Mouse (Mus musculus): Measurements from ENCODE around the gene Brd3. TPM values are rescaled to one million over a fixed set of nuclear protein-coding genes. Genes with fewer than 3 reads are reported as not detected.

The Brd3 gene
- polyA plus RNA-seq, 1 experiment = 33.0 TPM

DNA sequence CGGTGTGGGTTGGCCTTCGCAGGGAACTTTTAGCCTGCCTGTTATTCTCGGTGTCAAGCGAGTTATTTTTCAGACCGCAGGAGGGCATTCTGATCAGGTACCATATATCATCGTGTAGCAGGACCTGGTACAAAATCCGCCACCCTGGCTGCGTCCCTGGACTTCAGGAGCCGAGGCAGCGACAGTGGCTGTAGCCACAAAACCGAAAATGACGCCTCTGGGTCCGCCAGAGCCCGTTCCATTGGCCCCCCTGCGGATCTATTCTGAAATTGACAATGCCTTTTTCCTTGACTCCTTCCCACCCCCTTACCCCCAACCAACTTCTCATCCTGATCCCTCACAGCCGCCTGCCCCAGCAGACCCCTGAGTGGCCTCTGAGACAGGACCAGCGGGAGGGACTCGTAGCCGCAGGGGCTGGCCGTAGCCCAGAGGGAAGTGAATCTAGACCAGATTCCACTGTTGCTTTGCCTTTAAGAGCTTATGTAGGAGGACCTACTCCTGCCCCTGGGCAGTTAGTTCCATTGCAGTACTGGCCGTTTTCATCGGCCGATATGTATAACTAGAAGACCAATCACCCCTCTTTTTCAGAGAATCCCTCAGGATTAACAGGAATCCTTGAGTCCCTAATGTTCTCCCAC lies 11.0 kb downstream of the Brd3 start:
- no peak overlapping the region for H3K4me3 ChIP-seq (replicated peaks; ENCODE audit: control insufficient read depth, low read depth, low read length)
- WGBS = 80% methylated on average over 23 of the region's 23 CpGs
- H3K27ac ChIP-seq (ENCODE audit: control insufficient read depth, insufficient read depth, low read depth, low read length, poor library complexity) = no peak overlapping the region; the same call in 1 of the 2 replicates
- TF ChIP-seq POLR2A (IDR thresholded peaks at IDR 0.05; ENCODE audit: borderline replicate concordance, control insufficient read depth, low read depth, low read length) (no peak), CTCF (IDR thresholded peaks at IDR 0.05; ENCODE audit: control insufficient read depth, insufficient read depth, low read length) (no peak)
- no peaks in the 10 kb centered on the region; the same call in 1 of the 2 replicates for H3K4me1 ChIP-seq (ENCODE audit: control insufficient read depth, insufficient read depth, low read length)

DNA sequence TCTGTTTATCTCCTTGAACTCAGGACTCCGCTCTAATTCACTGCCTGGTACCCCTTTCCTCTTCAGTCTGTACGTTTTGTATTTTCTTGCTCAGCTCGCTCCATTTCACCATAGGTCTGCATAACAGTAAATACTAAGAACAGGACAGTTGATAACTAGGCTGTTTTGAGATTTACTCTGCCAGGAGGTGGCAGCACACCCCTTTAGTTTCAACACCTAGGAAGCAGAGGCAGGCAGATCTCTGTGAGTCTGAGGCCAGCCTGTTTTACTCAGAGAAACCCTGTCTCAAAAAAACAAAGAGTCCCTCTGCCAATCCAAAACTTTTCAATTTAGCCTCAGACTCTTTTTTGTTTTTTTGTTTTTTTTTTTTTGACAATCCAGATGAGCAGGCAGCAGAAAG lies 13.5 kb downstream of the Brd3 start:
- TF ChIP-seq POLR2A (IDR thresholded peaks at IDR 0.05; ENCODE audit: borderline replicate concordance, control insufficient read depth, low read depth, low read length) = no peak
- peak; percentile 39; the same call in 1 of the 2 replicates for TF ChIP-seq CTCF (IDR thresholded peaks at IDR 0.05; ENCODE audit: control insufficient read depth, insufficient read depth, low read length)
- 86% methylated on average over 3 of the region's 3 CpGs for WGBS
- no peaks in the 10 kb centered on the region; the same call in 1 of the 2 replicates for H3K4me1 ChIP-seq (ENCODE audit: control insufficient read depth, insufficient read depth, low read length)
- no peak overlapping the region for H3K27ac ChIP-seq (ENCODE audit: control insufficient read depth, insufficient read depth, low read depth, low read length, poor library complexity)
- no peak overlapping the region for H3K4me3 ChIP-seq (replicated peaks; ENCODE audit: control insufficient read depth, low read depth, low read length)

DNA sequence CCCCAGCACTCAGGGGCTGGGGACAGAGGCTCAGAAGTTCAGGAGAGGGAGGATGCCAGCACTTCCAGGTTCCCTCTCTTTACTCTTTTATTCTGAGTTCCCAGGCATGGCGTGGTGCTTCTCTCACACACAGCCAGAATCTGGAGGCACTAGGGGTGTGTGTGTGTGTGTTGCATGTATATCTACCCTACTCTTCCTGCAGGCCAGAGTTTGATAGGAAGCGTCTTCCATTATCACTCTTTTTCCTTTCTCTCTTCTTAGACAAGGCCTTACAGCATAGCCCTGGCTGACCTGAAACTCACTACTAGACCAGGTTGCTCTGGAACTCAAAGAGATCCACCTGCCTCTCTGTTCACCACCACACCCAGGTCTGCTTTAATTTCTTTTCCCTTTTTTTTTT lies 16.5 kb downstream of the Brd3 start:
- WGBS = 69% methylated on average over 2 of the region's 2 CpGs
- no peak overlapping the region for H3K27ac ChIP-seq (ENCODE audit: control insufficient read depth, insufficient read depth, low read depth, low read length, poor library complexity)

DNA sequence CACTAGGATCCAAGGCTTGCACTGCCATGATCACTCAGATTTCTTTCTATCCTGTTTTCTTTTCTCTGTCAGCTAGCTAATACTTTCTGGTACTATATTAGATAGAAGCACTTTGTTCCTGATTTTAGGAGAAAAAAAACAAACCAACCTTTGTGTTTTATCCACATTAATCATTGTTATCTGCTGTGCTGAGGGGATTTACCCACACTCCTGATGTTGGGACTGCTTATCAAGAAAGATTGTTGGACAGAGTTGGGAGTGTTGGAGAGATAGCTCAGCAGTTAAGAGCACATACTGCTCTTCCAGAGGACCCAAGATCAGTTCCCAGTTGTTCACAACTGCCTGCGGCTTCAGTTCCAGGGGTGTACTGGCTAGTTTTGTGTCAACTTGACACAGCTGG lies 19.1 kb downstream of the Brd3 start:
- WGBS = 80% methylated on average over 1 of the region's 1 CpGs
- Histone ChIP-seq H3K4me3 (replicated peaks; ENCODE audit: control insufficient read depth, low read depth, low read length) (no peak overlapping the region), H3K27ac (ENCODE audit: control insufficient read depth, insufficient read depth, low read depth, low read length, poor library complexity) (peak overlapping the region; percentile 33; the same call in 1 of the 2 replicates), H3K4me1 (ENCODE audit: control insufficient read depth, insufficient read depth, low read length) (peaks cover 2% of the 10 kb centered on the region)
- no peak for TF ChIP-seq POLR2A (IDR thresholded peaks at IDR 0.05; ENCODE audit: borderline replicate concordance, control insufficient read depth, low read depth, low read length)
- TF ChIP-seq CTCF (IDR thresholded peaks at IDR 0.05; ENCODE audit: control insufficient read depth, insufficient read depth, low read length) = no peak

More for the DNA sequence above, 16.5 kb downstream of the Brd3 start:
- TF ChIP-seq POLR2A (IDR thresholded peaks at IDR 0.05; ENCODE audit: borderline replicate concordance, control insufficient read depth, low read depth, low read length) = no peak
- TF ChIP-seq CTCF (IDR thresholded peaks at IDR 0.05; ENCODE audit: control insufficient read depth, insufficient read depth, low read length) = no peak
- H3K4me1 ChIP-seq (ENCODE audit: control insufficient read depth, insufficient read depth, low read length) = no peaks in the 10 kb centered on the region; the same call in 1 of the 2 replicates
- no peak overlapping the region for H3K4me3 ChIP-seq (replicated peaks; ENCODE audit: control insufficient read depth, low read depth, low read length)

DNA sequence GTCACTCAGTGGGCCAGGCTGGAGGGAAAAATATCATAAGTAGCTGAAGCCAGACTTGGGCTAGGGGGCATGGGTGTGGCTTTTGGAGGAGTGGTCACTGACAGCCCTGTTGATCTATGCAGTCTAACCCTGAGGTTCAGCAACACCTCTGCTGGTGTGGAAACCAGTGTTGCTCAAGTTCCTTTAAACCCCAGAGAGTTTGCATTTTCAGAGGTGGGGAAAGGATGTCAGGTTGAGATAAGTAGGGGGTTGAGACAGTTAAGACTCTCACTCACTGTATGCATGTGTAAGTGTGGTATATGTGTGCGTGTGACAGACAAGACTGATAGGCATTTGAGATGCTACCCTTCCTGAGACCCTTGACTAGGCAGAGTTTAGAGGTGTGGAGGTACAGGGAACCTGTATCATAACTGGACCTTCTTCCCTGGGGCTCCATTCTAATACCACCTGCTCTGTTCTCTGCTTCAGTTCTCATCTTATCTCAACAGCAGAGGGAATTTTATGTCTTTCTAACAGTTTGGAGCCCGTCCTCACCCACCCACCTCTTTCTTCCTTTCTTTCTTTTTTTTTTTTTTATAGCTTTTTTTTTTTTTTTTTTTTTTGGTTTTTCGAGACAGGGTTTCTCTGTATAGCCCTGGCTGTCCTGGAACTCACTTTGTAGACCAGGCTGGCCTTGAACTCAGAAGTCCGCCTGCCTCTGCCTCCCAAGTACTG lies 20.0 kb downstream of the Brd3 start:
- Histone ChIP-seq H3K27ac (ENCODE audit: control insufficient read depth, insufficient read depth, low read depth, low read length, poor library complexity) (peak overlapping the region; percentile 96), H3K4me1 (ENCODE audit: control insufficient read depth, insufficient read depth, low read length) (peaks cover 2% of the 10 kb centered on the region), H3K4me3 (replicated peaks; ENCODE audit: control insufficient read depth, low read depth, low read length) (no peak overlapping the region)
- TF ChIP-seq POLR2A (IDR thresholded peaks at IDR 0.05; ENCODE audit: borderline replicate concordance, control insufficient read depth, low read depth, low read length) = no peak
- TF ChIP-seq CTCF (IDR thresholded peaks at IDR 0.05; ENCODE audit: control insufficient read depth, insufficient read depth, low read length) = no peak
- WGBS = 34% methylated on average over 3 of the region's 4 CpGs

DNA sequence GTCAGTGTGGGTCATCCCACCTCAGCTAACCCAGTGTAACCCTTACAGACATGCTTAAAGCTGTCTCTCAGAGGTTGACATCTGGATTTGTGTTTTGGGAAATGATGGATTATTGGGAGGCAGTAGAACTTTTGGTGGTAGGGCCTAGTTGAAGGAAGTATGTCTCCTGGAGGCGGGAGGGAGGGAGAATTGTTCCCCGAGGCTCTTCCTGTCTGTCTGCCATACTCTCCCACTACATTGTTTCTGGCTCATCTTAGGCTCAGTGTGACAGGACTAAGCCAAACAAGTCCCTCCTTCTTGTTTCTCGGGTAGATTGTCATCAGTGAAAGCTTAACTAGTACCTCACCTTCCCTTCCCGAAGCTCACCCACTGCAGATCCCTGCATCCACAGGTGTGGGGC lies 20.7 kb downstream of the Brd3 start:
- TF ChIP-seq POLR2A (IDR thresholded peaks at IDR 0.05; ENCODE audit: borderline replicate concordance, control insufficient read depth, low read depth, low read length) = no peak
- no peak for TF ChIP-seq CTCF (IDR thresholded peaks at IDR 0.05; ENCODE audit: control insufficient read depth, insufficient read depth, low read length)
- 34% methylated on average over 4 of the region's 4 CpGs for WGBS
- Histone ChIP-seq H3K27ac (ENCODE audit: control insufficient read depth, insufficient read depth, low read depth, low read length, poor library complexity) (peak overlapping the region; percentile 96), H3K4me1 (ENCODE audit: control insufficient read depth, insufficient read depth, low read length) (peaks cover 2% of the 10 kb centered on the region), H3K4me3 (replicated peaks; ENCODE audit: control insufficient read depth, low read depth, low read length) (no peak overlapping the region)

DNA sequence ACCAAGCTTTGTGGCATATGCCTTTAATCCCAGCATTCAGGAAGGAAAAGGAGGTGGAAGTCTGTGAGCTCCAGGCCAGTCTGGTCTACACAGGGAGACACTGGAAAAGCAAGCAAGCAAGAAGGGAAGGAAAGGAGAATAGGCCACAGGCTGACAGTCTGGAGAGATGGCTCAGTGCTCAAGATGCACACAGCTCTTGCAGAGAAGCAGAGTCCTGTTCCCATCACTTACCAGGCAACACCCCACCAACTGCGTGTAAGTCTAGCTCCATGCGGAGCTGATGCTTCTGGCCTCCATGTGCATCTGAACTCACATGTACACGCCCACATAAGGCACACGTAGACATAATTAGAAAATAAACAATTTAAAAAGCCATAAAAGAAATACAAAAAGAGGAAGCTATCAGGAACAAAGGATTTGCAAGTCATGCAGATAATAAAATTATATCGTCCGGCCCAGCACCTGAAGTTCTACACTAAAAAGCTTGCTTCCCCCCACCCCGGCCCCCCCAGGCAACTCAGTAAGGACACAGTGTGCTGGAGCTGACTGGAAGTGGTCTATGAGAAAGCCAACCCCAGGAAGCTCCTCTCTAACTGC lies 25.1 kb downstream of the Brd3 start:
- no peak overlapping the region for H3K4me3 ChIP-seq (replicated peaks; ENCODE audit: control insufficient read depth, low read depth, low read length)
- WGBS = 25% methylated on average over 7 of the region's 7 CpGs
- no peak overlapping the region for H3K27ac ChIP-seq (ENCODE audit: control insufficient read depth, insufficient read depth, low read depth, low read length, poor library complexity)
- H3K4me1 ChIP-seq (ENCODE audit: control insufficient read depth, insufficient read depth, low read length) = peaks cover 3% of the 10 kb centered on the region
- TF ChIP-seq CTCF (IDR thresholded peaks at IDR 0.05; ENCODE audit: control insufficient read depth, insufficient read depth, low read length) (no peak), POLR2A (IDR thresholded peaks at IDR 0.05; ENCODE audit: borderline replicate concordance, control insufficient read depth, low read depth, low read length) (no peak)

DNA sequence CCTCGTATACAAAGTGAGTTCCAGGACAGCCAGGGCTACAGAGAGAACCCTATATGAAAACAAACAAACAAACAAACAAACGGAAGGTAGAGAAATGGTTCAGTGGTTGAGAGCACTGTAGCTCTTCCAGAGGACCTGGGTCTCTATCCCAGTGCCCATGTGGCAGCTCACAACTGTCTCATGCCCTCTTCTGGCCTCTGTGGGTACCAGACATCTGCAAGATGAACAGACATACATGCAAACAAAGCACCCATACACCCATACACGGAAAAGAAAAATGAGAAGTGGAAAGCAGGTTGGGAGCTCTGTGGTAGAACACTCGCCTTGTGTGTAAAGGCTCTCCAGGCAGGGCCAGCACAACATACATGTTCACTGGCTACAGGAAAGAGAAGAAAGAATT lies 27.1 kb downstream of the Brd3 start:
- Histone ChIP-seq H3K4me3 (replicated peaks; ENCODE audit: control insufficient read depth, low read depth, low read length) (no peak overlapping the region), H3K4me1 (ENCODE audit: control insufficient read depth, insufficient read depth, low read length) (peaks cover 1% of the 10 kb centered on the region; the same call in 1 of the 2 replicates), H3K27ac (ENCODE audit: control insufficient read depth, insufficient read depth, low read depth, low read length, poor library complexity) (no peak overlapping the region)
- TF ChIP-seq POLR2A (IDR thresholded peaks at IDR 0.05; ENCODE audit: borderline replicate concordance, control insufficient read depth, low read depth, low read length) = no peak
- peak; percentile 29; the same call in 1 of the 2 replicates for TF ChIP-seq CTCF (IDR thresholded peaks at IDR 0.05; ENCODE audit: control insufficient read depth, insufficient read depth, low read length)
- 38% methylated on average over 4 of the region's 4 CpGs for WGBS
